Mouse (Mus musculus) T-helper 17 cell (primary cell): ENCODE measurements at regions not wholly inside any gene's neighbourhood (a gene's known extent, or its start where the extent isn't known, plus 50 kb on each side); places are given as distances from the start of the nearest gene placed in this dataset.

ENCODE experiments used
- in situ Hi-C, 2 experiments: fragments of 300-600 bp; cut with MboI, MseI; formaldehyde crosslinking; loops; 1 replicate in 1 of 2; 2 replicates in 1 of 2; pipeline ENCODE4 v1.15.1; 2025; ENCODE audit warnings: high pct_unique_total_duplicates in 2 of 2

DNA sequence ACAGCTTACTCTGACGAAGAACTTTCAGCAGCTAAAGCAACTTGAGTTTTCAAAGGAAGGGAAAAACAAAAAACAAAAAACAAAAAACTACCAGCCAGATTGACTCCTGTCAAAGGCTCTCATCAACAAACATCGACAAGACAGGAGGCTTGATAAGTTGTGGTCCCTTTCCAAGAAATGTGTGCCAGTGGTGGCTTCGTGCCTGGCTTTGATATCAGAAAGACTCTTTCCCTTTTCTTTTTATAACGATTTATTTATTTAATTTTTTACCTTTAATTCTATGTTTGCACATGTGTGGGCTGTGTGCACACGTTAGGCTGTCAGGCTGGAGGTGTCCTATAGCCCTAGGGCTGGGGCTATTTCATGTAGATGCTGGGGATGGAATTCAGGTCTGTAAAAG is 60.4 kb downstream of the Dact1 start:
- in situ Hi-C loops: no loop called here

DNA sequence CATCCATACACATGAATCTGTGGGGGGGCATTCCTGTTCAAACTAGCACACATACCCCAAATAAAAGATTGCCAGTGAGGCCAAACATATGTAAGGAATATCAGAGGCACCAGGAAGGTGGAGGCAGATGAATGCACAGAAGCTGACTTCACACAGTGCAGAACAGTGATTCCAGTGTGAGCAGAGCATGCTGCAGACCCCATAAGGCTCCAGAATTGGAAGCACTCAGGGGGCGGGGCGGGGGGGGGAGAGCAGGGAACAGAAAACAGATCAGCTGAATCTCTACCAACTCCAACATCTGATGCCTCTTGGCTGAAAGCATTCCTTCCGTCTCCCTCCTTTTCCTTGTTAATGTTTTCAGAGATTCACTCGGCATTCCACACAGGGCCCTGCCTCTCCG is 62.3 kb downstream of the Dact1 start:
- in situ Hi-C loops: no loop called here

DNA sequence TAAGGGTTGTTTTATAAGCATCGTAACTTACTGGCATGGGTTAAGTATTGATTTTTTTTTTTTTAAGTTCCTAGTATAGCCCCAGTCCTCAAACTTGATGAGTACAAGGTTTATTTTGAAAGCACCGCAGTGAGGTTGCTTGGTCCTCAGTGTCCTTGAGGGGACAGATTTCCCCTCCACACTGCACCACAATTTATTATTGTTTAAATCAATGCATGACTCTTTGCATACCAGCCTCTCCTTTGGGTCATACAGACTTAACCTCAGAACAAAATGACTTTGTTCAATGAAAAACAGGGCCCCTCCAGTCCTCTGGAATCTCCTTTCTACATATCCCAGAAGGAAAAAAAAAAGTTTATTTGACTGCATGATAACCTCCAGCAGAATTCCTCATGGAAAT is 63.9 kb downstream of the Dact1 start:
- in situ Hi-C loops: no loop called here

DNA sequence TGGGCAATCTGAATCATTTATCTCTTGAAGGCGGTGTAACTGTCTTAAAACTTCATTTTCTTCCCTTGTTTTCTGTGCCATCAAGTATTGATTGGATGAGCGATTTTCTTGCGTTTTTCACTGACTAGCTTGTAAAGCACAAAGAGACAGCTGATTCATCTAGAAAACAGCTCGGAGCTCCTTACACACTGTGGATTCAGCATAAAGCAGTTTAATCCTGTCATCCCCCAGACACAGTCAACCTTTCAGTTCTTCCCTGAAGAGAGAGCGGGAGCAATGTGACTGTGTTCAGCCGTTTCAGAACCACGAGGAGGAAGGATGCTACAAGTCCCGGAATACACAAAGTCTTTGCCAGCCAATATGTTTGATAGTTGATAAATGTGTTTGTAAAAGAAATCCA is 66.8 kb downstream of the Dact1 start:
- in situ Hi-C loops: no loop called here

DNA sequence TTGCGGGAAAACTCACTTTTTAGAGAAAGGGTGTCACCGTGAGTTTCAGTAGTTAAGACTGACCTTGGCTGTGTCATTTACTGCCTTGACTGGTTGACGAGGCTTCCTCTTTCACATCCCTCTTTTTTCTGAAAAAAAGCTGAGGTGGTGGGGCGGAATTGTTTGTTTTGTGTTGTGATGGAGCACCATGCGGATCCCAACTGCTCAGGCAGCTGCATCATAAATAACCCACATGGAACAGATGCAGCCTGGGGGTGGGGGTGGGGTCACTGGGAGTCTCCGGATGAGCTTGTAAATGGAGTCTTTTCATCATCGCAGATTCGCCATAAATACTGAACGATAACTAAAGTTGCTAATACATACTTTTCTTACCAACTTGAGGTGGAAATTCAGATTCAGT is 67.3 kb downstream of the Dact1 start:
- in situ Hi-C loops: no loop called here

DNA sequence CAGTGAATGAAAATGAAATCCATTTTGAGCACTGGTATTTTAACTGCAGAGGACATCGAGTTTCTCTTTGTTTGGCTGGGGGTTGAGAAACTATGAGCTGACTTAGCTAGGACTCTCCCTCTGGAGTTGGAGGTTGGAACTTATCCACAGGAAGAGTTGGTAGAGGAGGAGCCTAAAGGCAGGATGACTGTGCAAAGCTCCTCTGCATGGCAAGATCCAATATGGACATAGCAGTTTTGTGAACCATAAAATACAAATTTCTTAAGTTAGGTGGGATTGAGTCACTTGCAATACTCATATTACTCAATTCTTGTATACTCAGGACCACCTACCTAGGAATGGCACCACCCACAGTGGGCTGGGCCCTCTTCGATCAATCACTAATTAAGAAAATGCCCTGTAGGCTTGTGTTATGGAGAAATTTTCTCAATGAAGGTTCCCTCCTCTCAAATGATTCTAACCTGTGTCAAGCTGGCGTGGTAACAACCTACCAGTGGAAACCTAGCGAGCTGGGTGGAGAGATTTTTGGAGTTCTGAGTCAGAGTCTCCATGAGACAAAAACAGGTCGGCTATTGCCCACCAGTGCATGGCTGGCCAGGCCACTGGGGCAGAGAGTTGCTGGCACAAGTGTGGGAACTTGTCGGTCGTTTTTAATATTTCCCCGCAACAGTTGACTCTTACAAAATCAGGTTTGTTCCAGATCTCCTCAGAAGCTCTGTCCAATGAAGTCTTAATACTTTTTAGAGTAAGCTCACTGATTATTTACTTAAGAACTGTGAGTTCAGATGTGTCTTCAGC is 70.1 kb downstream of the Dact1 start:
- in situ Hi-C loops: no loop called here

DNA sequence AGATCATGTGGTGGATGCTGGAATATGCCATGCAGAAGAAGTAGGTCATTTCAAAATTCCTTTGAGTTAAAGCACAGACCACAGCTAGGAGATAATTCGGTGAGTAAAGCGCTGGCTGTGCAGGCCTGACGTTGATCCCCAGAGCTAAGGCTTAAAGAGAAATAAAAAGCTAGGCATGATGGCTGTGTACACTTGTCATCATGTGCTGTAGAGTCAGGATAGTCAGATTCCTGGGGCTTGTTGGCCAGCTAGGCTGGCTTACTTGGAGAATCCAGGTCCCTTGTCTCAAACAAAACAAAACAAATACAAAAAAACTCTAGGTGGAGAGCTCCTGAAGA is 70.7 kb downstream of the Dact1 start:
- in situ Hi-C loops: no loop called here

DNA sequence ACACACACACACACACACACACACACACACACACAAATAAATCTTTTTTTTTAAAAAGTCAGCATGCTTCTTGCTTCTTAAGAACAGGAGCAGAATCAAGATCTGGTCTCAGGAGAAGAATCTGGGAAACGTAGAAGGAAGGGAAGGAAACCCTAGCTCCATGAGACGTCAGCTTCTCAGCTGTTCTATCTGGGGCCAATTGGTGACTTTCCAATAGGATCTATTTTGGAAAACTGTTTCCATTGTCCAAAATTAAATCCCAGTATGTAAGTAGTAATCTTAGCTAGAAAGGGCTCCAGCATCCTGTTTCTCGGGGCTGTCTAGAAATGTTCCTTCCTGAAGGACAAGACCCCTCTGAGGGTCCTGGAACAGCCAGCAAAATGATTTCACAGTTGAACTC is 76.6 kb downstream of the Dact1 start:
- in situ Hi-C loops: no loop called here

DNA sequence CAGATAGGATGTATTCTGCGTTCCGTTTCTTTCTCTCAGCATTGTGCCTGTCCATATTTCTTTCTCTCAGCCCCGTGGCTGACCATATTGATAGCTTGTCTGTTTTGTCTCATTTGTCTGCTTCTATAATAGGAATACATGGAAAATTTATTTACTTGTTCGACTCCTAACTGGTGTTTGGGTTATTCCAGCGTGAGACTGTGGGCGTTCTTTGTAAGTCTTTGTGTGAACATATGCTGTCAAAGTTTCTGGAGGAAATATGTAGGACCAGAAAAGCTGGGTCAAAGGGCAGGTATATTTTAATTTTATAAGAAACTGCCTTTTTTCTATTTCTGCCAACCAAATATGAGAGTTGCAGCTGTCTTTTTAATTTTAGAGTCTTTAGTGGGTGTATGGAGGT is 81.8 kb downstream of the Dact1 start:
- in situ Hi-C loops: no loop called here

DNA sequence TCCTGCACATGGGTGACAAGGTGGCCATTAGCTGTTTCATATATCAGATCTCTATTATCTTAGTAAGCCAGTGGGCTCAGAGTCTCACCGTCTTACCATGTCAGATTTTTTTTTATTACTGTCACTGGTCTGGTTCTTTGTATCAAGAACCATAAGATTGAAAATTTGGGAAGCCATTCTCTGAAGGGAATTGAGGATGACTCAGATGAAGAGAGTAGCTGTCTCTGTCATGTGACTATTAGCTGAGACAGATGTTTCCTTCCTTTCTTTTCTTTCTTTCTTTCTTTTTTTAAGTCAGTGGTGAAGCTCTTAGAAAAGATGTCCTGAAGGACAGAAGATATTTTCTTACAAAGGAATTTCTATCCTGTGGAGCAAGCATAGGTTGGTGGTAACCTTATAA is 84.1 kb downstream of the Dact1 start:
- in situ Hi-C loops: no loop called here

DNA sequence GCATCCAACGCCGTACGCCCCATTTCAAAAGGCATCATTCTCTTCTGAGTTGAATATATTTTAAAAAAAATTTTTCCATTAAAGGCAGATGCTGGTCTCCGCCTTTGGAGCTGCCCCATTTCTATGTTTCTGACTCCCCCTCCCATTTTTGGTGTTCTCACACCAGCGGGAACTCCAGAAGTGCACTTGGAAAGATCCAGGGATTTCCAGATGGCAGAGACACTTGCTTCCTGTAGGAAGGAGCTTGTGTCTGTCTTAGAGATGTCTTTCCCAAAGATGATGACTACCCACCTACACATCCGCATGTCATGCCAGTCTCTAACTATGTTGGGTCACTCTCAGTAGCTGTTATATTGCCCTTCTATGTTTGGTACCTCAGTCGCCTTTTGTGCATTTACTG is 87.8 kb downstream of the Dact1 start:
- in situ Hi-C loops: no loop called here

DNA sequence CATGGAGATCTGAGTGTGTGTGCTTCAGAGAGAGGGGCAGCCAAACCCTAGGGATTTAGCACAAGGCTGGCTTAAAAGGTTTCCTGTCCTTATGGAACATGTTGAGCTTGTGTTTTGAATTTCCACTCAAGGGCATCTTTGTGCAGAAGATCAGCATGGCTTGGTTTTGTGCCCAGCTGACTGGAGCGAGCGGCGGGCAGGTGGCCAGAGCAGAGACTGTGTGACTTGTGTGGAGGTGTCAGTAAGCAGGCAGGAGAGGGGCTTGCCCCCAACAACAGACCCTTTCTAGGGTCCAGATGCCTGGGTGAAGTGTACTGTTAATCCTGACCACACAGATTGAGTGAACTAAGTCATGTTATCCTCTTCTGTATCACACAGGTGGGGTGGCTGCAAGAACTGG is 89.0 kb downstream of the Dact1 start:
- in situ Hi-C loops: no loop called here

DNA sequence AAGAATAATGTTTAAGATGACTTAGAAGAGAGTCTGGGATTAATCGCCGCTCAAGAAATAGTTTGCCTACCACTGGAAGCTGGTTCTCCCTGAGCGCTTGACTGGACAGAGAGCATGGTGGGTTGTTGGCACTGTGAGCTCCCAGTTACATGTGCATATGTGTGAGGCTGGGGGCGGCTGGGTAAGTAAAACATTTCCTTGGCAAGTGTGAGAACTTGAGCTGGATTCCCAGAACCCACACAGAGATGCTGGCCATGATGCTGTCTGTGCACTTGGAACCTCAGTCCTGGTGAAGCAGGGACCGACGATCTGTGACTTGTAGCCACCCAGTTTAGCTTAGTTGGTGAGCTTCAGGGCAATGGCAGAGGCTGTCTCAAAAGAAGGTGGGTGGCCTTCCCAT is 90.5 kb downstream of the Dact1 start:
- in situ Hi-C loops: no loop called here

DNA sequence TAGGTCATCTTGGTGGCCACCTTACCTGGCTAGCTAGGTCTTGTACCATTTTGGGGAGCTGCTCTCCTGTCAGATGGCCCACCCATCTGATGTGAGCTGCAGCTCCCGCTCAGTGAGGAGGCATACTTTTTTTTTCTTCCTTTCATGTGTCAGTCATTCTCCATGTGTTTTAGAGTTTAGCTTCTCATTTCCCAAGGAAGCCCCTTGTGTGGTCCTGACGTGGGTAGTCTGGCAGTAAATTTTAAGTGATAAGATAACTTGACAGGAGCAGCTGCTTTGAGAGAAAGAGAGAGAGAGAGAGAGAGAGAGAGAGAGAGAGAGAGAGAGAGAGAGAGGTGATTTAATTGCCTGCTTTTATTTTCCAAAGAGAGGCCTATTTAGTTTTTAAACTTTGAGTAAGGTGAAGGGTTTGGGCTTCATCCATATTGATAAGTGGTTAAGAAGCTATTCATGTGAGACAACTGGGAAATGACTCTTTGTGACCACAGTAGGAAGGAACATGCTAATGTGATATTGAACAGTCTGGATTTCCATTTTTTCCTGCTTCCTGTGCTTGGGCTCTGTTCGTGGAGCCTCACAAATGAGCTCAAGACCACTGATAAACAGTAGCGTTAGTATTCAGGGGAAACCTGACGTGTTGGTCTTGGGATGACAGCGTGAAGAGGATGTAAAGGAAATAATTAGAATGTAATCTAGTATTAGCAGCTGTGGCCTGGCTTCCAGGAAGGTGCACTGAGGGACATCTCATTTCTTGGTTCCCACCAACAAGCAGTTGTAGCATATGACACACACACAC is 92.1 kb downstream of the Dact1 start:
- in situ Hi-C loops: no loop called here

DNA sequence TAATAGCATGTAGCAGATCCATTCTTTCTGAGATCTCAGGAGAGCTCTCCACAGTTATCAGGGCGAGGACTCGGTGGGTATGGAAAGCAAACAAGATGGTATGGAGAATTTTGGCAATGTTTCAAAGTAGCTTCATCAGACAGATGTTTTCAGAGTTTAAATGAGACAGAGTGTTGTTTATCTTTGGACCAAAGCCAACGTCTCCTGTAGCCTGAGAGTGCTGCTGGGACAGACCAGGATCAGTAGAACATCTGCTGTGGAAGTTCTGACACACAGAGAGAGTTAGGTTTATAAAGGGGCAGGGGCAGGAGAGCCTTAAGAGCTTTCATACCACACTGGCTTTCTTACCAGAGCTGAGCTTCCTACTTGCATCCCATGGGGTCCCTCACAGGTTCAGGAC is 97.6 kb downstream of the Dact1 start:
- in situ Hi-C loops: no loop called here

DNA sequence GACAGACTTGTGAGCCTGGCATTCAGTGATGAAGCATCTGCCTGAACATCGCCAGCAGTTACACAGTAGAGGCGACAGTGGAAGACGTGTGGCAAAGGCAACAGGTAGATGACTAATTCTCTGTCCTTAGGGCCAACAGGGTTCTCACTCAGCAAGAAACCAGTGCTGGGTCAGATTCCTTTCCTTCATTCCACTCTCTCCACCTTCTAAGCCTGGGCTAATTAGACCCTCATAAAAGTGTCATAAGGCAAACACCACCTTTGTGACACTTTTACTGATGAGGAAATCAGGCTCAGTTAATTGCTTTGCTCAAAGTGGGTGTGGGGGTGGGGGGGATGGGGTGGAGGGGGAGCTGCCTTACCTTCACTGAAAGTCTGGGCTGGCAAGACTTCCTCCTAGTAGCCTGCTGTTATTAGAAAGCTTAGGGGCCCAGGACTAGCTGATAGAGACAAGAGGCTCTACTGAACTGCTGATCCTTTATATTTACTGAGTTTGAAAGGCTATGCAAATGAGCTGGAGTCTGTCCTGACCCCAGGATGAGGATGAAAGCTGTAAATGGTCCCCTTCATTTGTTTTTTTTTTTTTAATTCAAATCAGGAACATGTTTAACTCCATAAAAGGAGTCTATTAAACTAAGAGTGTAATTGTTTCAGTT is 98.8 kb downstream of the Dact1 start:
- in situ Hi-C loops: no loop called here

DNA sequence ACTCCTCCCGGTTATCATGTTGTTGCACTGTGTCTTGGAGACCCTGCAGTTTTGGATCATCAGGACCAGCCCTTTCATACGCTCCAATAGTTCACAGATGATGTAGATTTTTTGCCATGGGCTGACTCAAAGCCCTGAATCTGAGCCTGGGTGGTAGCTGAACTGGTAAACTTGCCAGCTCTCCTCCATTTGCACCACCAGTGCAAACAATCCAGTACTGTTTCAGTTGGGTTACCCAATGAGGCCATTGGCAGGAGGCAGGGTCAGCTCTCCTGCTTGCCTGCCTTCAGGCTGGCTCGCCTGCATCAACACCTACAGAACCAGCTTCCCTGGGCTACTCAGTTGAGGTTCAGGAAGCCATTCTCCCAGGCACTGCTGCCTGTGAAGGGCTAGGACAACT is 102.6 kb downstream of the Dact1 start:
- in situ Hi-C loops: no loop called here

DNA sequence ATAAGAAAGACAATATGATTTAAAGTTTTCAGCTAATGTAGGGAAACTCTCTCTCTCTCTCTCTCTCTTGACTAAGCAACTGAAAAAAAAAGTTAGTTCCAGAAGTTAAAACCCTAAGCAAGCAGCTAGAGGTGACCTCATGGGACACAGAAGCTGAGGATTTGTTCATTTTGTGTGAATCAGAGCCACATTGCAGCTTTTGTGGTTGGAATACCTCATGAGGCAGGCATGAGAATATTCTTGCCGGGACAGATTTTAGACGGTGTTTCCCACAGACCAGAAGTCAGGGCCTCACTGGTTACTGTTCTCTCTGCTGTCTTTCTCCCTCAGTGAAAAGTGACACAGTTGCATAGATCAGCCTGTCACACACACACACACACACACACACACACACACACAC is 107.3 kb downstream of the Dact1 start:
- in situ Hi-C loops: no loop called here

DNA sequence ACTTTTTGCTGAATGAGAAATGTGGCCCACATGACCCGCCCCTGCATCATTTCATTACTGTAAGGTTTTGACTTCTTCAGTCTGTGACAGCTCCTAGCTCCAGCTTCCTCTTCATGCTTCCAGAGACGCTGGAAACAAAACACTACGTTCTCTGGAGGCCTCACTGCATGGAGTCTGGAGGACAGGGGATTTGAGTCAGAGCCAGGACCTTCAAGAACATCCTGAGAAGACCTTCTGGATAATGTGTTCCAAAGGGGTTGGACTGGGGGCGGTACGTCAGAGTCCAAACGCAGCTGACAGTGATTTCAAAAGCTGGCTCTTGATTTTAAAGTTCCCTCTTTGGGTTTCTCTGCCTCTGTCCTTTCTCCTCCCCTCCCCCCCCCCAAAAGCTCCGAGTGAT is 108.5 kb downstream of the Dact1 start:
- in situ Hi-C loops: no loop called here

DNA sequence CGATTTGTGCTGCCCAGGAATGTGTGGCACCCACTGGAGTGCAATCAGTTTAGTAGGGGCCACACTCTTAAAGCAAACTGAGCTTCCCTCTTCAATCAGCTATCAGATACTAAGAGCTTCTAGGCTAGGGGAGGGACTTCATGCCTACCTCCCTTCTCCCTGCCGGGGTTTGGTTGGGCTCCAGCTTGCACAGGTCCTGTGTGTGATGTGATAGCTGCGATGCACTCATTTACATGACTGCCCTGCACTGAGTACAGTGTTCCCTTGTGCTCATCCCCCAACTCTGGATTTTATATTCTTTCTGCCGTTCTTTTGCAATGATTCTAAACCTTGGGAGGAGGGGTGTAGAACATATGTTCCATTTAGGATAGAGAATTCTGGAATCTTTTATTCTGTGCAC is 109.5 kb downstream of the Dact1 start:
- in situ Hi-C loops: no loop called here

DNA sequence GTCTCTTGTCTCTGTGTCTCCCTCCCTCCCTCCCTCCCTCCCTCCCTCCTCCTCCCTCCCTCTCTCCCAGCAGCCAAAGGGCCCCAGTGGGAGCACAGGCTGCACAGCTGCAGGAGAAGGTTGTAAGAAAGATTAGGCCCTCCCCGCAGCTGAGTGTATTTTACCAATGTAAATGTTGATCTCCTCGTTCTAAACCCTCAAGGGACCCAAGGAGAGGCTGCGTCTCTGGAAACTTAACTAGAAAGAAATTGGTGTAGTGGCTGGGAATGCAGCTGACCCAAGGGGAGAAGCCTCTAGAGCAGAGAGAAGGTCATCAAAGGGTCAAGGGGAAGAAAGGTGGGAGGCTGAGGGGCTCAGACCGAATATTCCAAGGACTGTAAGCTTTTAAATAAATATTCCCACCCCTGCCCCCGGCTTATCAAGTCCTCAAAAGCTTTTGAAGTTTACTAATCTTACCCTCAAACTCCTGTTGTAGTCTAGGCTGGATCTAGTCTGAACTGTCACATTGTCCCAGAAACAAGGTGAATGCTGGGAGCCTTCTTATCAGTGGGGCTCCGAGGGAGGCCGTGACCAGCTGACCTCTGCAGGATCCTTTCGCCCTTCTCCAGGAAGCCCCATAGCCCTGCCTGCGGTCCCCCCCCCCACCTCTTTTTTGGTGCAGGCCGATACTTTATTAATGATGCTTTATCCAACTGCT is 116.5 kb downstream of the Dact1 start:
- in situ Hi-C loops: no loop called here

DNA sequence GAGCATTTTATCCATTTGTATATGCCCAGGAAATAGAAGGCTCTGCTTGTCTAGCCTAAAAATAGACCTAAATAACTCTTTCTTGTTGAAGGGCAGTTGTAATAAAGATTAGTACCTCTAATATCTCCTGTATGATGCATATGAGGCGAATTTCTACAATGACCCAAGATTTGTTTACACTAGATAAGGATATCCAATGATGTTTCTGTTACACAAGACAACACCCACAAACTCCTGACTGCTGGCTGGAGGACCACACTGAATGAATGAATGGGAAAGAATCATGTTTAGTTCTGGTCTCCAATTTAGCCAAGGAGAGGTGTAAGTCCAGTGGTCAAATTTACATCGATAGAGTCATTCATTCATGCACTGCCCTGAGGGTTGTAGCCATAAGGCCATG is 118.3 kb downstream of the Dact1 start:
- in situ Hi-C loops: no loop called here
